Mouse (Mus musculus) spleen, postnatal 4 days (tissue): ENCODE results near the gene Bysl.
"Not testable (repeated sequence)": the region's sequence is repeated elsewhere in the genome, so short reads cannot be mapped to it uniquely, and the experiment has no call there.

Source experiments
- DNase-seq, 2 experiments: peaks; one replicate each; pipeline ENCODE4 v3.0.0; 2022; ENCODE audit warnings: low spot score in 2 of 2

Bysl gene

GRCm38 (mm10) chr17:47618556-47619311, 7.4 kb upstream of the Bysl start:
- DNase-seq, result peak in 1 of 2 experiments; percentile 59

- DNase-seq, result peak; percentile 61 to 63
These were observed 6.5 kb upstream of the Bysl start for GRCm38 (mm10) chr17:47617605-47618307.

- DNase-seq, result no peak
These were observed 5.4 kb upstream of the Bysl start for GRCm38 (mm10) chr17:47616652-47617051.

- DNase-seq, result peak in 1 of 2 experiments; percentile 58
These were observed 4.8 kb upstream of the Bysl start for GRCm38 (mm10) chr17:47616119-47616518.

GRCm38 (mm10) chr17:47614018-47614417, 2.7 kb upstream of the Bysl start:
- DNase-seq, result peak; percentile 67 to 86

GRCm38 (mm10) chr17:47611661-47611982, 330 bp upstream of the Bysl start:
- no peak for DNase-seq

- no peak for DNase-seq
These were observed 2.1 kb downstream of the Bysl start for GRCm38 (mm10) chr17:47609182-47609581.

- DNase-seq, result peak in 1 of 2 experiments; percentile 45
These were observed 5.1 kb downstream of the Bysl start for GRCm38 (mm10) chr17:47606220-47606619.

GRCm38 (mm10) chr17:47602289-47602688, 9.0 kb downstream of the Bysl start:
- DNase-seq, result no peak

GRCm38 (mm10) chr17:47601389-47601755, 9.9 kb downstream of the Bysl start:
- DNase-seq, result no peak

GRCm38 (mm10) chr17:47600601-47601388, 10.5 kb downstream of the Bysl start:
- DNase-seq, result no peak

GRCm38 (mm10) chr17:47599511-47600297, 11.6 kb downstream of the Bysl start:
- DNase-seq, result peak; percentile 51 to 75

GRCm38 (mm10) chr17:47598580-47599304, 12.6 kb downstream of the Bysl start:
- DNase-seq, result not testable (repeated sequence)

GRCm38 (mm10) chr17:47597838-47598579, 13.3 kb downstream of the Bysl start:
- peak; percentile 77 to 85 for DNase-seq

- peak; percentile 39 to 77 for DNase-seq
These were observed 14.0 kb downstream of the Bysl start for GRCm38 (mm10) chr17:47597261-47597660.

- peak in 1 of 2 experiments; percentile 72 for DNase-seq
These were observed 14.5 kb downstream of the Bysl start for GRCm38 (mm10) chr17:47596839-47597164.

- DNase-seq, result peak; percentile 37 to 80
These were observed 15.0 kb downstream of the Bysl start for GRCm38 (mm10) chr17:47596162-47596838.

GRCm38 (mm10) chr17:47595248-47596161, 15.8 kb downstream of the Bysl start:
- DNase-seq, result peak; percentile 78 to 87

- no peak for DNase-seq
These were observed 16.4 kb downstream of the Bysl start for GRCm38 (mm10) chr17:47594969-47595247.
